Mouse (Mus musculus): Measurements from ENCODE around the gene Evi5l. TPM values are rescaled to one million over a fixed set of nuclear protein-coding genes. Genes with fewer than 3 reads are reported as not detected.

The Evi5l gene
- total and polyA plus RNA-seq, 3 experiments, result 4.5 to 10.8 TPM; not detected in 1

- Histone ChIP-seq H3K27ac (ENCODE audit: control insufficient read depth, low read depth, low read length) (no peak overlapping the region), H3K9me3 (replicated peaks; ENCODE audit: insufficient read depth, low read length) (no peaks in the 10 kb centered on the region), H3K4me3 (ENCODE audit: control insufficient read depth in 1 of 2, insufficient read depth in 1 of 2, low read depth in 2 of 2, low read length in 2 of 2) (no peak overlapping the region), H3K4me1 (ENCODE audit: control insufficient read depth in 1 of 2, insufficient read depth in 2 of 2, low read length in 2 of 2) (no peaks in the 10 kb centered on the region), H3K79me2 (ENCODE audit: control insufficient read depth, insufficient read depth, low read length, poor library complexity) (peaks cover 10% of the 10 kb centered on the region), H3K27me3 (ENCODE audit: control insufficient read depth in 1 of 2, insufficient read depth in 2 of 2, low read length in 2 of 2) (no peaks in the 10 kb centered on the region), H3K9ac (ENCODE audit: control insufficient read depth, low read depth, low read length, poor library complexity, severe bottlenecking) (no peak overlapping the region), H3K36me3 (ENCODE audit: control insufficient read depth in 1 of 2, insufficient read depth in 2 of 2, low read length in 2 of 2) (peaks cover under 1 to 6% of the 10 kb centered on the region in 2 experiments; a peak in 3 of 4 replicates)
- no peak for TF ChIP-seq SIN3A (IDR thresholded peaks at IDR 0.05; ENCODE audit: low read length)
- no peak for TF ChIP-seq RCOR1 (IDR thresholded peaks at IDR 0.05; ENCODE audit: low read depth, low read length)
- no peak for TF ChIP-seq KAT2A (conservative IDR thresholded peaks at IDR 0.05; ENCODE audit: low read depth, low read length)
- no peak for TF ChIP-seq CHD1 (IDR thresholded peaks at IDR 0.05; ENCODE audit: low read depth, low read length)
- no peak for TF ChIP-seq ETS1 (IDR thresholded peaks at IDR 0.05; ENCODE audit: low read depth, low read length)
- TF ChIP-seq MAZ (IDR thresholded peaks at IDR 0.05; ENCODE audit: low read depth, low read length), result no peak
- no peak for TF ChIP-seq BHLHE40 (IDR thresholded peaks at IDR 0.05; ENCODE audit: borderline replicate concordance, low read depth, low read length)
- TF ChIP-seq UBTF (IDR thresholded peaks at IDR 0.05; ENCODE audit: borderline replicate concordance, insufficient read depth, low read depth, low read length), result no peak
- no peak for TF ChIP-seq GABPA (IDR thresholded peaks at IDR 0.05; ENCODE audit: low read depth, low read length)
- TF ChIP-seq RAD21 (IDR thresholded peaks at IDR 0.05; ENCODE audit: low read depth, low read length), result no peak
- no peak for TF ChIP-seq POLR2A (IDR thresholded peaks at IDR 0.05; ENCODE audit: control insufficient read depth in 1 of 2, insufficient read depth in 1 of 2, low read depth in 1 of 2, low read length in 2 of 2, poor library complexity in 1 of 2)
- no peak for TF ChIP-seq ZMIZ1 (IDR thresholded peaks at IDR 0.05; ENCODE audit: low read depth, low read length)
- no peak for TF ChIP-seq GATA1 (IDR thresholded peaks at IDR 0.05; ENCODE audit: low read depth, low read length)
- no peak for TF ChIP-seq JUND (IDR thresholded peaks at IDR 0.05; ENCODE audit: low read depth, low read length)
- TF ChIP-seq ZNF384 (IDR thresholded peaks at IDR 0.05; ENCODE audit: low read depth, low read length), result no peak
- no peak for TF ChIP-seq TAL1 (IDR thresholded peaks at IDR 0.05; ENCODE audit: low read length)
- no peak for TF ChIP-seq ELF1 (IDR thresholded peaks at IDR 0.05; ENCODE audit: low read depth, low read length)
- no peak for TF ChIP-seq CHD2 (IDR thresholded peaks at IDR 0.05; ENCODE audit: low read length)
- no peak for TF ChIP-seq HCFC1 (IDR thresholded peaks at IDR 0.05; ENCODE audit: low read depth, low read length)
- no peak for DNase-seq (ENCODE audit: low read depth, low spot score)
Observed at GRCm38 (mm10) chr8:4245737-4246136, 79.4 kb downstream of the Evi5l start.

GRCm38 (mm10) chr8:4247241-4247640 is 80.9 kb downstream of the Evi5l start:
- TF ChIP-seq JUND (IDR thresholded peaks at IDR 0.05; ENCODE audit: low read depth, low read length) (no peak), CTCF (IDR thresholded peaks at IDR 0.05 in 2 of 3, conservative IDR thresholded peaks at IDR 0.05 in 1 of 3; ENCODE audit: control insufficient read depth in 1 of 3, insufficient read depth in 1 of 3, low read depth in 2 of 3, low read length in 3 of 3, poor library complexity in 1 of 3, severe bottlenecking in 1 of 3) (no peak), BHLHE40 (IDR thresholded peaks at IDR 0.05; ENCODE audit: borderline replicate concordance, low read depth, low read length) (no peak), MAX (IDR thresholded peaks at IDR 0.05; ENCODE audit: low read length) (no peak), ELF1 (IDR thresholded peaks at IDR 0.05; ENCODE audit: low read depth, low read length) (no peak), TCF12 (IDR thresholded peaks at IDR 0.05; ENCODE audit: low read depth, low read length) (no peak), ZKSCAN1 (IDR thresholded peaks at IDR 0.05; ENCODE audit: low read depth, low read length) (no peak), MXI1 (IDR thresholded peaks at IDR 0.05; ENCODE audit: low read depth, low read length) (no peak)
- Histone ChIP-seq H3K9me3 (replicated peaks; ENCODE audit: insufficient read depth, low read length) (no peaks in the 10 kb centered on the region), H3K79me2 (ENCODE audit: control insufficient read depth, insufficient read depth, low read length, poor library complexity) (no peaks in the 10 kb centered on the region; the same call in 1 of the 2 replicates), H3K27ac (ENCODE audit: control insufficient read depth, low read depth, low read length) (no peak overlapping the region), H3K4me3 (ENCODE audit: control insufficient read depth in 1 of 2, insufficient read depth in 1 of 2, low read depth in 2 of 2, low read length in 2 of 2) (no peak overlapping the region), H3K4me1 (ENCODE audit: control insufficient read depth in 1 of 2, insufficient read depth in 2 of 2, low read length in 2 of 2) (peaks cover 0 to 9% of the 10 kb centered on the region in 2 experiments; a peak in 2 of 4 replicates), H3K9ac (ENCODE audit: control insufficient read depth, low read depth, low read length, poor library complexity, severe bottlenecking) (no peak overlapping the region), H3K36me3 (ENCODE audit: control insufficient read depth in 1 of 2, insufficient read depth in 2 of 2, low read length in 2 of 2) (peaks cover 2 to 4% of the 10 kb centered on the region in 2 experiments; a peak in 1 of 4 replicates), H3K27me3 (ENCODE audit: control insufficient read depth in 1 of 2, insufficient read depth in 2 of 2, low read length in 2 of 2) (no peaks in the 10 kb centered on the region)
- DNase-seq (ENCODE audit: low read depth, low spot score), result no peak

All from MEL (cell line).